Mouse (Mus musculus) cerebellum, adult 11 months (tissue): ENCODE results near the gene 1190005I06Rik.

Experiments used
- DNase-seq: peaks from one replicate; pipeline ENCODE4 v3.0.0; 2022

Gene 1190005I06Rik

GRCm38 (mm10) chr8:120666807-120667470, 19.5 kb upstream of the 1190005I06Rik start:
- no peak for DNase-seq

DNA sequence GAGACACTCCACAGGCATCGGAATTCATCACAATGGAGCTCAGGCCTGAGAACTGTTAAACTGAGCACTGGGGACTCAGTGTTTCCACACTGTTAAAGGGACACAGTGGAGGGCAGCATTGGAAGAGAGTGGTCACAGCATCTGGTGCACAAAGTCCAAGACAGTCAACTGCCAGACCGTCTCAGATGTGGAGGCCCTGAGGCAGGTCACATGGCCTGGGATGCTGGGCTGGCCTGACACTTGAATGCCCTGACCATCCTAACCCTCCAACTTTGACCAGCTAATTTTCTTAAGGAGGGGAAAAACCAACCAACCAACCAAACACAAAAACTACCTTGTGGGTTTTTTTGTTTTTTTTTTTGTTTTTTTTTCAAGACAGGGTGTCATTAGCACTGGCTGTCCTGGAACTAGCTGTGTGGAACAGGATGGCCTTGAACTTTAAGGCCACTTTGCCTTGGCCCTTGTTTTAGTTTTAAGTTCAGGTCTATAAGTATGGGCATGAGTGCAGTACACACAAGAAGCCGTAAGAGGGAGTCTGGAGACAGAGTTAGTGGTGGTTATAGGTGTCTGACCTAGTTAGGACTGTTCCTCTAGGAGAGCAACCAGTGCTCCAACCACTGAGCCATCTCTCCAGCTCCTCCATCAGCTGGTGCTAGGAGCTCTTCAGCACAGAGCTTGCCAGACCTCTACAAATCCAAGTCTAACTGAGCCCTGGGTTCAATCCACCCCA, 18.5 kb upstream of the 1190005I06Rik start:
- no peak for DNase-seq

DNA sequence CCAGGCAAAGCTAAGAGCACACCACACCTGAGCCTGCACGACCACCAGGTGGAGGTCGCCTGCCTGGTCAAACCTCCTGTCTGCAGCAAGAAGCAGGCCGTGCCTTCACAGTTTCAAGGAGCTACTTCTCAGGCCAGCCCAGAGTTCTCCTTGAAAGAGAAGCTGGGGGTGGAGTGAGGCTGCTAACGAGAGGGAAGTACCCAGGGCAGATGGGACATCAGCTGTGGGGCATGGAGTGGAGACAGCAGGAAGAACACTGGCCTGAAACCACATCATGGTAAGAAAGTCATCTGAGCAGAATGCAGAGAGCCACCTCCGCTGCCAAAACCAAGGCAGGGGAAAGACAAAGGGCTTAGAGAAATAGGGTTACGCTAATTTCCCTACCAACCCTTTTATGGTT, 17.1 kb upstream of the 1190005I06Rik start:
- no peak for DNase-seq

- DNase-seq: no peak
Observed at GRCm38 (mm10) chr8:120657415-120657814, 10.0 kb upstream of the 1190005I06Rik start.

GRCm38 (mm10) chr8:120656322-120657052, 9.1 kb upstream of the 1190005I06Rik start:
- no peak for DNase-seq

GRCm38 (mm10) chr8:120644663-120645062, 2.8 kb downstream of the 1190005I06Rik start:
- DNase-seq: peak; percentile 39

DNA sequence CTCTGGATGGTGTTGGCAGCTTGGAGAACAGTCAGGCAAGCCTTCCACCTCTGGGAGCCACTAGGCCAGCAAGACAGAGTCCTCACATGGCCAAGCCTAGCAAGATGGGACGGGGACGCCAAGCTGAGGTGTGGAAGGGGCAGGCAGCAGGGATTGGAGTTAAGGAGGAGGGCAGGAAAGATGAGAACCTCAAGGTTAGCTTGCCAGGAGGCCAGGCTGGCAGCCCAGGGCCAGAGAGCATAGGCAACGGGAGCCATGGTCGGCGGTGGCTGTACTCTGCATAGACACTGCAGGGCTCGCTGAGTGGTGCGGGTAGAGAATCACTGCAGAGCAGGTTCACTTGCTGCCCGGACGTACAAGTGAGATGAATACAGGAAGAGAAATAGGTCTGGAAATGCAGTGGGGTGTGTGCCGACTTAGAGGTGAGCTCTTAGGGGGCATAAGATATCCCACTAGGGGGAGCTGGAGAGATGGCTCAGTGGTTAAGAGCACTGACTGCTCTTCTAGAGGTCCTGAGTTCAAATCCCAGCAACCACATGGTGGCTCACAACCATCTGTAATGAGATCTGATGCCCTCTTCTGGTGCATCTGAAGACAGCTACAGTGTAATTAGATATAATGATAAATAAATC, 5.3 kb downstream of the 1190005I06Rik start:
- no peak for DNase-seq

GRCm38 (mm10) chr8:120641245-120641644, 6.2 kb downstream of the 1190005I06Rik start:
- no peak for DNase-seq

DNA sequence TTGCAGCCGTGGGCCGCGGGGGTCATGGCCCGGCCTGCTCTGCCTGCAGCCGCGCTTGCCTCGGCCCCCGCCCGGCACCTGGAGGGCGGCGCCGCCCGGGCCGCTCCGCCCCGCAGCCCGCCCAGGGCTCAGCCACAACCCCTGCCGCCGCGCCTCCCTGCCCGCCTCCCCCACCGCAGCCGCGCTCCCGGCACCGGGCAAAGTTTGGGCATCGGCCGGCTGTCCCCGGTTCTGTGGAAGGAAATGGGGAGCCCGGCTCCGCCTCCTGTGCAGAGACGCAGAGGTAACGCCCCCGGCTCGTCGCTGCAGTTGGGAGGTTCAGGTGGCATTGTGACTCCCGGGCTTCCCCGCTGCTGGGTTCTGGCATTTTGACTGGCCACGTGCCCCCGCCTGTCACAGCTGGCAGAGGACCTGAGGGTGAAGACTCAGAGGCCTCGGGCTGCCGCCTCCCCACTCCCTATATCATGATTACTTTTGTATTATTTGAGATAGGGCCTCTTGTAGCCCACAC, 13.0 kb downstream of the 1190005I06Rik start:
- peak; percentile 19 for DNase-seq

- DNase-seq: no peak
Observed at GRCm38 (mm10) chr8:120633665-120634271, 13.7 kb downstream of the 1190005I06Rik start.

GRCm38 (mm10) chr8:120632969-120633664, 14.3 kb downstream of the 1190005I06Rik start:
- DNase-seq: no peak

DNA sequence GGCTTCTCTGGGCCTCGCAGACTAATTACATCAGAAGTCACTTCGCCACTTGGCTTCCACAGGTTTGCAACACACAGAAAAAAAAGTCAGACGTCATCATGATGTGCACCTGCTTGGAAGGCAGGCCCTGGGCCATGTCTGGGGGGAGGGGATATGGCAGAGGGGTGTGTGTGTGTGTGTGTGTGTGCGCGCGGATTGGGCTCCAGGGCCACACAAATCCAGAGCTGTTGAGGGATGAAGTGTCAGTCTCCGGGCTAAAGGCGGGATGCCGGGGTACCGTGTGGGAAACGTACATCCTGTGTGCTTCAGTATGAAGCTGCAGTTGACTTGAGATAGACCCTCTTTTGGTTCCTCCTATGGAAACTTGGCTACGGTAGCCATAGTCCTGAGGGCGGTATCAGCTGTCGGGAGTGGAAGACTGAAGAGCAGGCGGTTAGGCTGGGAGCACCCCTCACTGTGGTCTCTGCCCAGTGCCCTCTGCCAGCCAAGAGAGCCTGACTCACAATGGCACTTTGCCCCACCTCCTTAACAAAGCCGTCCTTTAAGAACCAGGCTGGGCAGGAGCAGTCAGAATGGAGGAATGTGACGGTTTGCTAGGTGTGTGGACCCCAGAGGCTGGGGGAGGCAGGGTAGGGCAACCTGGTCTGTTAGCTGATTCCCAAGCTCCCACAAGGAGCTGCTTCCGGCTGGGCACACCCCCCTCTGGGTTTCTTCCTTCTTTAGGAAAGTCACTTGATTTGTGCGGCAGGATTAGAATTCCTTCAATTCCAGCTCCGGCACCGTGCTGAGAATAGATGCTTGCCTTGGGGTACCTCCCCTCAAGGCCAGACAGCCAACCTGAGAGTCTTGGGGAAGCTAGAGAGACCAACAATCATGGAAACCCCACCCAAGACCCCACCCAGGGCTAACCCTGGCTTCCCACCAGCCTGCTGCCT, 15.7 kb downstream of the 1190005I06Rik start:
- no peak for DNase-seq

- DNase-seq: no peak
Observed at GRCm38 (mm10) chr8:120630848-120631247, 16.6 kb downstream of the 1190005I06Rik start.

GRCm38 (mm10) chr8:120630031-120630430, 17.4 kb downstream of the 1190005I06Rik start:
- DNase-seq: no peak

GRCm38 (mm10) chr8:120627298-120627697, 20.1 kb downstream of the 1190005I06Rik start:
- DNase-seq: peak; percentile 58

DNA sequence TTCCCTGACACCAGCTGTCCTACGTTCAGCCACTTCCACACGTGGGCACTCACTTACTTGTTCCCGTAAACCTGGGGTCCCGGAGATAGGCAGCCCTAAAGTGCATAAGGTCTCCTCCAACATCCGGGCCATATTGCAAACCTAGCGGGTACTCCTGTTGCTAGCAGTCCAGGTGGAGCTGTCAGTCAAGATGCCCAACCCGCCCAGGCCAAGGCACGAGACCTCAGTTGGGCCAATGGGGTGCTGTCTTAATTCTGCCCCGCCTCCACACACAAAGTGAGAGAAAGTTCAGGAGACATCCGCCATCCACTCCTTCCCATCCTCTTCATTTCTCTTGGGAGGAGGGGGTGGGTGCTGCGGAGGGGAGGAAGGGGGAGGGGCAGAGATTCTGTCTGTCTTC, 21.0 kb downstream of the 1190005I06Rik start:
- no peak for DNase-seq

- DNase-seq: no peak
Observed at GRCm38 (mm10) chr8:120623608-120624007, 23.8 kb downstream of the 1190005I06Rik start.

DNA sequence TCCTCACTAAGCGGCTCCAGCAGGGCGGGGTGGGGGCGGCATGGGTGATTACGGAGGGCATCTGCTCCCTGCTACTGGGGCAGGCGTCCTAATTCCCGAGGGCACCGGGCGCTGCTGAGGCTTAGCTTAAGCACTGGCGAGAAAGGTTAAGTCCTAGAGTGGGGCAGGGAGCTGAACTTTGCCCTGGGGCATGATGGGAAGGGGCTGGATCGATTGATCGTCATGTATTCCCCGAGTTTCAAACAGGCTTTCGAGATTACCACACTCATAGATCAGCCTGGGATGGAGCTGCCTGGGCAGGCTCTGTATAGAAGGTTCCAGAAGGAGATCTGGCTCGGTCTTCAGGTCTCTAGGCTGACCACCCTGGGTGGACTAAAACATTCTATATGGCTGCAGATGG, 25.3 kb downstream of the 1190005I06Rik start:
- no peak for DNase-seq

- no peak for DNase-seq
Observed at GRCm38 (mm10) chr8:120620441-120620840, 27.0 kb downstream of the 1190005I06Rik start.
